Mouse (Mus musculus): ENCODE data around the gene Apmap.

GRCm38 (mm10) chr2:150623957-150624356 lies 15.6 kb upstream of the Apmap start:
- TF ChIP-seq POLR2A (IDR thresholded peaks at IDR 0.05; ENCODE audit: borderline replicate concordance, low read depth, low read length) = no peak
- no peak for TF ChIP-seq CTCF (IDR thresholded peaks at IDR 0.05; ENCODE audit: low read depth, low read length)

Data from bone marrow macrophage, adult 2 months (primary cell).